Mouse (Mus musculus) thymus, adult 18-20 months (tissue): ENCODE results near the gene Gm49387.

Experiments used
- DNase-seq, 2 experiments: peaks; one replicate each; pipeline ENCODE4 v3.0.0; 2022; ENCODE audit warnings: mixed read lengths in 2 of 2

Gm49387 gene

DNA sequence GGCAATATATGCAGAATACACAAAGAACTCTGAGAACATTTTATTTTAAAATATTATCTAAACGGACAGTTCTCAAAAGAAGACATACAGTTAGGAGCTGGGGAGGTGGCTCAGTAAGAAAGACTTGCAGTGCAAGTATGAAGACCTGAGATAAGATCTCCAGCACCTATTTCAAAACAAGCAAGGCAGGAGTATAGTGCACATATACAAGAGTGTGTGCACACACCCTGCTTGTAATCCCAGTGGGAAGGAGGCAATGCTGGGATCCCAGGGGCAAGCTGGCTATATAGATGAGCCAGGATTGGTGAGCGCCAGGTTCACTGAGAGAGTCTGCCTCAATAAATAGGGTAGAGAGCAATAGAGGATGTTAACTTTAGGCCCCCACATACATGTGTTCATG, 124.8 kb downstream of the Gm49387 start:
- peak in 1 of 2 experiments; percentile 1 for DNase-seq

DNA sequence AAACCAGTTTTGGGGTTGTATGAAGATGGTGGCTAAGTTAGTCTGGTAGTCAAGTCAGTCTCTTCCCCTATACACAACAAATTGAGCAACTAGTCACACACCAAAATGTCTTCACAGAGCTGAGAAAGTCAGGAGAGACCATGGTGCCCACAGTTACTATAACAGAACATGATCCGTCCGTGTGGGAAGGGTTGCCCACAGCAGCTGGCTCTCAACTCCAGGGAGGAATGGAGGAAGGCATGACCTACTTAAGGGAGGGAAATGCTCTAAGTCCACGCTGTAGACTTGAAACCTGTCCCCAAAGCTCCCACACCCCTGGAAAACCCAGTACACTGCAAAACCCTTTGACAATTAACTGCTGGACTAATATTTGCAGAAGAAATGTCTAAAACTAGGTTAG, 130.4 kb downstream of the Gm49387 start:
- no peak for DNase-seq

DNA sequence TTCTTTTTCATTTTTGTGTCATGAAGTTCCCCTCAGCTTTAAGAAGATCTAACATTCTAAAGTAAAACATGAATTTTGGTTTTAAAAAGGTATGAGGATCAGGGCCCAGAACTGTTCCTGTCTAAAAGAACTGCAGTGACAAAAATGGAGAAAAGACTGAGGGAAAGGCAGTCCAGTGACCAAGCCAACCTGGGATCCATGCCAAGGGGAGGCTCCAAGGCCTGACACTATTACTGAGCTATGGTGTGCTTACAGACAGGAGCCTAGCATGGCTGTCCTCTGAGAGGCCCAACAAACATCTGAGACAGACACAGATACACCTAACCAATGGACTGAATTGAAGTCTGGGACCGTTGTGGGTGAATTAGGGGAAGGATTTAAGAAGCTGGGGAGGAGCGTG, 130.8 kb downstream of the Gm49387 start:
- no peak for DNase-seq

DNA sequence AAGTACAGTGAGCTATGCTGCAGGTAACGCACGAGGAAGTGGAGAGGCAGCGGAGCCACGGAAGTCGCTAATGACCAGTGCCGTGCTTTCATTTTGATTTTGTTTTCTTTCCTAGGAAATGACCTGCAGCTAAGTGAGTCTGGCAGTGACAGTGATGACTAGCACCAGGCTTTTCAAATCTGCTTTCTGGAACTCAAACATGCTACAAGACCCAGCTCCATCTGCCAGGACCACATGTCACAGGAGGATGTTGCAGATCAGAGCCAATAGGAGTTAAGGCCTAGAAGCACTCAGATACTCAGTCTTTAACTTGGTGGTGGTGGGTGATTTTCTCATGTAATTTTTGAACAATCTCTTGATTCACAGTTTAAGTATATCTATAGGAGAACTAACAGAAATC, 134.2 kb downstream of the Gm49387 start:
- DNase-seq = no peak

DNA sequence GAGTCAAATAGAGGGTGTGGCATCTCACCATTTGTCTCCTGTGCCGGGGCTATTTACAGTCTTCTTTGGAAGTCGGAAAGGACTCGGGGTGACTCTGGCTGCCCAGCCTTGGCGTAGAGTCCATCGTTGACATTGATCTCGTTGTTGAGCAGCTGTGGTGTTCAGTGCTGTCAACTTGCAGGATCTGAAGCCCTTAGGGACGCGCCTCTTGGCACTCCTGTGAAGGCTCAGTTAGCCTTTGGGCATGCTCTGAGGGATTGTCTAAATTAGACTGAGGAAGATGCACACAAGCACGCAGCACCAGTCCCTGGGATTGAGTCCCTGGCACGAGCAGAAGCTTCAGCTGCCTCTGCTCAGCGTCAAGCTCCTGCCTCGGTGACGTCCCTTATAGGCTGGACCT, 137.3 kb downstream of the Gm49387 start:
- DNase-seq = no peak
